Mouse (Mus musculus): Measurements from ENCODE around the gene Gm2001.
"Not testable (repeated sequence)": the region's sequence is repeated elsewhere in the genome, so short reads cannot be mapped to it uniquely, and the experiment has no call there.

Gene Gm2001

DNA sequence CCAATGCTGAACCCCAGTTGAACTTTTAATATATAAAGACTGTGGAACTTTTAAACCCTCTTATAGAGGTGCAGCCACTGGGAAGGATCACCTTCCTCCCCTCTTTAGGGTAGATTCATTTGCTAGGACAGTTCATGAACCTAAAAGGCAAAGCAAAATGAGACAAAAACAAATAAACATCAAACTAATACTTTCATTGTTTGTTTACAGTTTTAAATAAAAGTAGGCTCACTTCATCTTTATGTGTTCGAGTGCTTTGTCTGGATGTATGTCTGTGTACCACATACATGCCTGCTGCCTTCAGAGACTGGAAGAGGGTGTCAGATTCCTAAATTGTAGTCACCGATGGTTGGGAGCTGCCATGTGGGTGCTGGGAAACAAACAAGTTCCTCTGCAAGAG is at the start of gene Gm2001:
Gm2001 (minus strand) TSS at position 101 of the 400 bp plus-strand sequence.
- not testable (repeated sequence) for DNase-seq

DNA sequence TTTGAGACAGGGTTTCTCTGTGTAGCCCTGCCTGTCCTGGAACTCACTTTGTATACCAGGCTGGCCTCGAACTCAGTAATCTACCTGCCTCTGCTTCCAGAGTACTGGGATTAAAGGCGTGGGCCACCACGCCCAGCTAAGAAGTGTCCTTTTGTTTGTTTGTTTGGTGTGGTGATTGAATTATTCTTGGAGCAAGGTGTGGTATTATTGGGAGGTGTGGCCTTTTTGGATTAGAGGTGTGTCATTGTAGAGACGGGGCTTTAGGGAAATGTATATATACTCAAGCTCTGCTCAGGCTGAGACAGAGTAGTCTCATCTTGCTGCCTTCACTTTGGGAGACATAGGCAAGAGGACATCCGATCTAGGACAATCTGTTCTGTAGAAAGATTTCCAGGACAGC is 31.6 kb upstream of the Gm2001 start, which contains the start of gene Gm2016:
Gm2016 (plus strand) TSS at position 301 of the 400 bp plus-strand sequence.
- not testable (repeated sequence) for DNase-seq

DNA sequence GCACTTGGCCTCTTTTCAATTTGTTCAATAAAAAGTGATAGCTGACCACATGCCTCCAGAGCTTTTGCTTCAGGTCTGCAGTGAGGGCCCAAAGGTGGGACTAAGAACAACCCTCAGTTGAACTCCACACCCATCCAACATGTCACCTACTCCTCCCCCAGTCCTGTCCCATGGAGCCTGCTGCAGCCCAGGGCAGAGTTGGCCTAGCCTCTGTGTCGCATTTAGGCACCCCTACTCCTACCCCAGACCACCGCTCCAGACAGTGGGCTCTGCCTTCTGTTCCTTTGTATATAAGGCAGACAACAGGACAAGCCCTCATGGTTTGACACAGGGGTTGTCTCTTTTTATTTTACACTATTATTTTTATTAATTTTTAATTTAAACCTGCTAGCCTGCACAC is 21.9 kb upstream of the Gm2001 start:
- not testable (repeated sequence) for DNase-seq

DNA sequence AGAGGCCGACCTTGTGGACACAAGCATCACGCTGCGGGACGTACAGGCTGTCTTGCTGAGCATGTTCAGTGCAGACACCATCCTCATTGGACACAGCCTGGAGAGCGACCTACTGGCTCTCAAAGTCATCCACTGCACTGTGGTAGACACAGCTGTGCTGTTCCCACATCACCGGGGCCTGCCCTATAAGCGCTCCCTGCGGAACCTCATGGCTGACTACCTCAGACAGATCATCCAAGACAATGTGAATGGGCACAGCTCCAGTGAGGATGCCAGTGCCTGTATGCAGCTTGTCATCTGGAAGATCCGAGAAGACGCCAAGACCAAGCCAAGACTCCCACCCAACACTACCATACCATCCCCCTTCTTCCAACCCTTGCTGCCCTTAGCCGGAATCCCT is 21.5 kb upstream of the Gm2001 start:
- not testable (repeated sequence) for DNase-seq

DNA sequence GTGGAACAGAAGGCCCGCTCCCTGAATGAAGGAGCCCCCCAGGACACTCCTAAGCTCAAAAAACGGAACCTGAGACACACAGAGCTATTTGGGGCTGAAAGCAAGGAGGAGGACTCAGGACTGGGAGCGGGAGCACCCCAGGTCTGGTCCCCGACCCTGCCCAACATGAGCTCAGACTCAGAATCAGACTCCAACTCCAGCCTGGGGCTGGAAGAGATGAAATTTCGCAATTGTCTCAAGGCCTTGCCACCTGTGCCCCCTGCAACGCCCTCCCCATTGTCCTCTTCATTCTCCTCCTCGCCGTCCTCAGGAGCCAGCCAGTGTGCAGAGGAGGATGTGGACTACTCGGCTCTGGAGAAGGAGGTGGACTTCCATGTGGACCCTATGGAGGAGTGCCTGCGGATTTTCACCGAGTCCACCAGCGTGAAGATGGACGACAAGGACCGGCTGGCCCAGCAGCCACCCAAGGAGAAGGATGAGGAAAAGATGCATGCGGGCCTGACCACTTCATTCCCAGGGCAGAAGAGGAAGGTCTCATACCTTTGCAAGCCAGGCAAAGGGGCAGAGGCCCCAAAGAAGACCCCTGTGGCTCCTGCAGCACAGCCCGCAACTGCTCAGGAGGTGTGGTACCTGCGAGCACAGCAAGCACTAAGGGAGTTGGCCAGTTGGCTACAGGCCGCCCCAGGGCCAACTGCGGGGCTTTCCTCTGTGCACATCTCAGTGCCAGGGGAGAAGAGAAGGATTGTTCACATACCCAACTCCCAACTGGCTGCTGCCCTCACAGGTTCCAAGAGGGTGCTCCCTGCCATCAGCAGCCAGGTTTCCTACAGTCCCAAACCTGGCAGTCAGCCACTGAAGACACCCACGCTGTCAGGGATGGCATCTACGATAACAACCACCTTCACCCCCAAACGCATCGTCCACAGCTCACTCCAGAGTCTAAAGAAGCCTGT is 19.9 kb upstream of the Gm2001 start:
- not testable (repeated sequence) for DNase-seq

DNA sequence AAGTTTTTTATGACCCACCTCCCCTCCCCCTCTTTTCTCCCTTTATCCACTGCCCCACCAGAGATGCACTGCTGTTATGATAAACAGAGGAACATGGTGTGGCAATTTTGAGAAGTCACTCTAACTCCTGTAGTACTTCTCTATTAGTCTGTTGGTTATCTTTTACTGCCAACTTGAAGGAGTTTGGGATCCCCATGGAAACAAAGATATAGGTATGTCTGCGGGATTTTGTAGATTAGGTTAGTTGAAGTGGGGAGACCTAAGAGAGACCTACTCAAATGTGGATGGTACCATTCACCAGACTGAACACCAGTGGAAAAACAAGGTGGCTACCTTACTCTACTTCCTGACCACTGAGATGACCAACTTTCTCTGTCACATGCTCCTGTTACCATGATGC is 13.9 kb upstream of the Gm2001 start:
- DNase-seq = not testable (repeated sequence)

DNA sequence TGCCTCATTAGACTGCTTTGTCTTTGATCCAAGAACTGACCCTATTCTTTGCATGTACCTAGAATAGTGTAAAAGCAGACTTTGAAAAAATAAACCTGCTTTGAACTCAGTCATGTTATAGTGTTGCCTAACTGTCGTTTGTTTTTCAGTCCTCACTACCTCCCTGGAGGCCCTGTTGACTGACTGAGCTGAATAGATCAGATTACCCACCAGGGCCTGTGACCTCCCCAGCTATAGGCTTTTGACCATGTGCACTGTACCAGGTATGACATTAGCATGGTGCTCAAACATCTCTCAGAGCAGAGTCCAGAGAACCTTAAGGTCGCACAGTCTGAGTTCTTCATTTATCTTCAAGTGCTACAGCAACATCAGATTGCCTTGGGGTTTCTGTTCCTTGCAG is 8.5 kb upstream of the Gm2001 start:
- not testable (repeated sequence) for DNase-seq

DNA sequence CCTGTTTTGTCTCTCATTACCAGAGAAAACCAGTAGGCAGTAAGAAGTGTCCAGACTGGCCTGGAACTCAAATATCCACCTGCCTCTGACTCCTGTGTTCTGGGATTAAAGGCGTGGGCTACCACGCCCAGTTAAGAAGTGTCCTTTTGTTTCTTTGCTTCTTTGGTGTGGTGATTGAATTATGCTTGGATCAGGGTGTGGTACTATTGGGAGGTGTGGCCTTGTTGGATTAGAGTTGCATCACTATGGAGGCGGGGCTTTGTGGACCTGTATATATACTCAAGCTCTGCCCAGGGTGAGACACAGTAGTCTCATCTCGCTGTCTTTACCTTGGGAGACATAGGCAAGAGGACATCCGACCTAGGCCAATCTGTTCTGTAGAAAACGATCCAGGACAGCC is 25.9 kb downstream of the Gm2001 start, which contains the start of gene BB287469:
BB287469 (plus strand) TSS at position 301 of the 400 bp plus-strand sequence.
- DNase-seq = not testable (repeated sequence)

DNA sequence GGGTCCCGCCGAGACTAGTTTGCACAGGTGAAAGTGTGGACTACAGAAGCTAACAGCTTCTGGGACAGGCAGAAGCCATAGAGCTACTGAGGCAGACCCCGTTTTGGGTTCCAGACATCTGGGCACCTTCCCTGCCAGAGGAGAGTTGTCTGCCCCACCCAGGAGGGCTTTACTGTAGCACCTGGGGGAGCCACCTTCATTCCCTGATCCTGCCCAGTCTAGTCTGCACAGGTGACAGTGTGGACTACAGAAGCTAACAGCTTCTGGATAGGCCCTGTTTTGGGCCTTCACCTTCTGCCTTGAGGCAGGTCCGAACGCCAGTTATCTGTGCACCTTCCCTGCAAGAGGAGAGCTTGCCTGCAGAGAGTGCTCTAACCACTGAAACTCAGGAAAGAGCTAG is 44.2 kb downstream of the Gm2001 start:
- not testable (repeated sequence) for DNase-seq

DNA sequence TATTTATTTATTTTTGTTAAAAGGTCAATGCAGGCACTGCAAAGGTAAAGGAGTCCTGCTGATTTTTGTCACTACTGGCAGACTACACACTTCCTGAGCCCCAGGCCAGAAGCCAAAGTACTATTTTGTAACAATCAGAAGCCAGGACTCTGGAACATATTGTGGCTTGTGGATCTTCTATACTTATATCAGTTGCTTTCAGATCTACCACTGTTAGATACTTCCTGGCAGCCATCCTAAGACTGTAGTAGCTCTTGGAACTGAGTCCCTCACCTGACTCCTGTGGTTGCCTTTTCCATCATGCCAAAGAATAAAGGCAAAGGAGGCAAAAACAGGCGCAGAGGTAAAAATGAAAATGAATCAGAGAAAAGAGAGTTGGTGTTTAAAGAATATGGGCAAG is 46.9 kb downstream of the Gm2001 start, which contains the start of gene Gm21936:
Gm21936 (plus strand) TSS at position 301 of the 400 bp plus-strand sequence.
- not testable (repeated sequence) for DNase-seq
